ENCODE assay signal across 8 mouse cellular contexts in genomic region chr13:54887366-54887921, GRCm38 (mm10).
DNase-seq lines count a peak whose midpoint lies in the region; ATAC-seq and TF ChIP-seq lines count a peak whose summit lies in the region.

No protein-coding gene starts in this region.

- peak overlapping the region; percentile 21 for H3K4me3 ChIP-seq in heart, embryonic 12.5 days
- H3K4me3 ChIP-seq in heart, adult 2 months = no peak overlapping the region
- no peak overlapping the region for H3K4me3 ChIP-seq in hindbrain, postnatal 0 days (ENCODE audit: low read length)
- H3K4me3 ChIP-seq in neural tube, embryonic 11.5 days (ENCODE audit: low read depth, low read length) = peak overlapping the region; percentile 18

- H3K27ac ChIP-seq in heart, embryonic 12.5 days (ENCODE audit: poor library complexity, severe bottlenecking) = no peak overlapping the region
- no peak overlapping the region for H3K27ac ChIP-seq in heart, adult 2 months
- H3K27ac ChIP-seq in hindbrain, postnatal 0 days = peak overlapping the region; percentile 7; the same call in 1 of the 2 replicates
- 0 out of 2 replicates have a peak overlapping the region, but pooled peaks have one; percentile 23 for H3K27ac ChIP-seq in neural tube, embryonic 11.5 days (ENCODE audit: low read depth, low read length)

- peaks cover 65% of the 10 kb centered on the region for H3K27me3 ChIP-seq in heart, embryonic 12.5 days (replicated peaks)
- H3K27me3 ChIP-seq in heart, adult 2 months (ENCODE audit: control insufficient read depth, insufficient read depth, low read length) = no peaks in the 10 kb centered on the region
- no peaks in the 10 kb centered on the region for H3K27me3 ChIP-seq in hindbrain, postnatal 0 days (ENCODE audit: insufficient read depth, low read length)
- H3K27me3 ChIP-seq in neural tube, embryonic 11.5 days (ENCODE audit: control insufficient read depth, insufficient read depth, low read length) = no peaks in the 10 kb centered on the region

- H3K9ac ChIP-seq in heart, embryonic 12.5 days = no peak overlapping the region
- no peak overlapping the region for H3K9ac ChIP-seq in heart, adult 2 months (ENCODE audit: low read depth, low read length)
- H3K9ac ChIP-seq in hindbrain, postnatal 0 days (replicated peaks; ENCODE audit: low read length) = peak overlapping the region; percentile 29; the same call in 1 of the 2 replicates
- H3K9ac ChIP-seq in neural tube, embryonic 11.5 days (ENCODE audit: low read length) = peak overlapping the region; percentile 19

- DNase-seq in heart, adult 2 months = no peak
- DNase-seq in embryo, embryonic 11 days = peak; percentile 60
- DNase-seq in hindbrain, postnatal 0 days (ENCODE audit: low spot score) = peak; percentile 64
- peak; percentile 53 for DNase-seq in neural tube, embryonic 11.5 days (ENCODE audit: low spot score)
- no peak for DNase-seq in spleen, postnatal 14 days (ENCODE audit: low spot score in 2 of 2)

- no peak for TF ChIP-seq CTCF in heart, adult 2 months (IDR thresholded peaks at IDR 0.05)
- no peak for TF ChIP-seq CTCF in hindbrain, postnatal 0 days (IDR thresholded peaks at IDR 0.05; ENCODE audit: low read depth)

- H3K4me1 ChIP-seq in heart, embryonic 12.5 days (replicated peaks) = no peaks in the 10 kb centered on the region
- H3K4me1 ChIP-seq in heart, adult 2 months (ENCODE audit: control insufficient read depth, insufficient read depth, low read length) = no peaks in the 10 kb centered on the region
- peaks cover 25% of the 10 kb centered on the region for H3K4me1 ChIP-seq in hindbrain, postnatal 0 days (ENCODE audit: insufficient read depth, low read length)
- H3K4me1 ChIP-seq in neural tube, embryonic 11.5 days (ENCODE audit: control insufficient read depth, insufficient read depth, low read length) = peaks cover 9% of the 10 kb centered on the region; the same call in 1 of the 2 replicates

- H3K36me3 ChIP-seq in heart, embryonic 12.5 days = no peaks in the 10 kb centered on the region
- no peaks in the 10 kb centered on the region for H3K36me3 ChIP-seq in heart, adult 2 months (ENCODE audit: control insufficient read depth, insufficient read depth, low read length)
- no peaks in the 10 kb centered on the region for H3K36me3 ChIP-seq in hindbrain, postnatal 0 days (ENCODE audit: insufficient read depth, low read length)
- no peaks in the 10 kb centered on the region for H3K36me3 ChIP-seq in neural tube, embryonic 11.5 days (ENCODE audit: control insufficient read depth, insufficient read depth, low read length)

- ATAC-seq in heart, embryonic 12.5 days (ENCODE audit: insufficient number of reproducible peaks, low FRiP score) = no peak
- ATAC-seq in hindbrain, postnatal 0 days = peak; percentile 61
- ATAC-seq in neural tube, embryonic 11.5 days (ENCODE audit: insufficient read depth, low FRiP score, low TSS enrichment) = no peak
- ATAC-seq in erythroid progenitor cell, adult 5-6 weeks (replicated peaks; ENCODE audit: low FRiP score, poor library complexity, severe bottlenecking) = no peak
- ATAC-seq in erythroblast, adult 5-6 weeks (replicated peaks; ENCODE audit: low FRiP score, poor library complexity, severe bottlenecking) = no peak

- no peak for TF ChIP-seq POLR2A in heart, adult 2 months (IDR thresholded peaks at IDR 0.05; ENCODE audit: insufficient read depth, low read depth, low read length)

- H3K79me2 ChIP-seq in heart, adult 2 months (replicated peaks; ENCODE audit: control insufficient read depth, insufficient read depth, low read length) = no peaks in the 10 kb centered on the region

- intact Hi-C loops in heart, adult 2 months (cut with DNase I) = no loop called here

- no peak for TF ChIP-seq EP300 in heart, adult 2 months (IDR thresholded peaks at IDR 0.05; ENCODE audit: insufficient read depth, low read depth, low read length)

- peak overlapping the region; percentile 56 for H3K4me2 ChIP-seq in heart, embryonic 12.5 days
- H3K4me2 ChIP-seq in hindbrain, postnatal 0 days (ENCODE audit: low read depth, low read length) = peak overlapping the region; percentile 40
- peak overlapping the region; percentile 40 for H3K4me2 ChIP-seq in neural tube, embryonic 11.5 days (ENCODE audit: low read depth)

- no peaks in the 10 kb centered on the region for H3K9me3 ChIP-seq in heart, embryonic 12.5 days (replicated peaks)
- H3K9me3 ChIP-seq in hindbrain, postnatal 0 days (ENCODE audit: low read length) = no peaks in the 10 kb centered on the region
- H3K9me3 ChIP-seq in neural tube, embryonic 11.5 days (ENCODE audit: control insufficient read depth, low read length) = no peaks in the 10 kb centered on the region

- 9% methylated on average over 18 of the region's 18 CpGs for WGBS in heart, embryonic 12.5 days
- 9% methylated on average over 18 of the region's 18 CpGs for WGBS in heart, adult 2 months
- 14% methylated on average over 18 of the region's 18 CpGs for WGBS in hindbrain, postnatal 0 days
- WGBS in neural tube, embryonic 11.5 days = 14% methylated on average over 18 of the region's 18 CpGs

Comparison
In these comparisons a context has a peak if more than half of its experiments do, and no peak if none do; other contexts are left out.
1. H3K4me3 ChIP-seq: peak in heart, embryonic 12.5 days (single experiment) and neural tube, embryonic 11.5 days (single experiment); none in heart, adult 2 months (single experiment) and hindbrain, postnatal 0 days (single experiment).
2. H3K27ac ChIP-seq: peak in hindbrain, postnatal 0 days (single experiment) and neural tube, embryonic 11.5 days (single experiment); none in heart, embryonic 12.5 days (single experiment) and heart, adult 2 months (single experiment).
3. H3K9ac ChIP-seq: peak in hindbrain, postnatal 0 days (single experiment) and neural tube, embryonic 11.5 days (single experiment); none in heart, embryonic 12.5 days (single experiment) and heart, adult 2 months (single experiment).
4. DNase-seq: peak in embryo, embryonic 11 days (single experiment), hindbrain, postnatal 0 days (single experiment) and neural tube, embryonic 11.5 days (single experiment); none in heart, adult 2 months (0 of 2) and spleen, postnatal 14 days (0 of 2).
5. Peak in every context shown above with its lines, with median percentiles within 50 percentile points of each other: H3K4me2 ChIP-seq.